Mouse (Mus musculus): Measurements from ENCODE around the gene Map3k1. TPM values are rescaled to one million over a fixed set of nuclear protein-coding genes. Genes with fewer than 3 reads are reported as not detected.
"Not testable (repeated sequence)": the region's sequence is repeated elsewhere in the genome, so short reads cannot be mapped to it uniquely, and the experiment has no call there.

The Map3k1 gene
- total RNA-seq, 2 experiments from 2014 or later = 9.0 to 10.7 TPM

DNA sequence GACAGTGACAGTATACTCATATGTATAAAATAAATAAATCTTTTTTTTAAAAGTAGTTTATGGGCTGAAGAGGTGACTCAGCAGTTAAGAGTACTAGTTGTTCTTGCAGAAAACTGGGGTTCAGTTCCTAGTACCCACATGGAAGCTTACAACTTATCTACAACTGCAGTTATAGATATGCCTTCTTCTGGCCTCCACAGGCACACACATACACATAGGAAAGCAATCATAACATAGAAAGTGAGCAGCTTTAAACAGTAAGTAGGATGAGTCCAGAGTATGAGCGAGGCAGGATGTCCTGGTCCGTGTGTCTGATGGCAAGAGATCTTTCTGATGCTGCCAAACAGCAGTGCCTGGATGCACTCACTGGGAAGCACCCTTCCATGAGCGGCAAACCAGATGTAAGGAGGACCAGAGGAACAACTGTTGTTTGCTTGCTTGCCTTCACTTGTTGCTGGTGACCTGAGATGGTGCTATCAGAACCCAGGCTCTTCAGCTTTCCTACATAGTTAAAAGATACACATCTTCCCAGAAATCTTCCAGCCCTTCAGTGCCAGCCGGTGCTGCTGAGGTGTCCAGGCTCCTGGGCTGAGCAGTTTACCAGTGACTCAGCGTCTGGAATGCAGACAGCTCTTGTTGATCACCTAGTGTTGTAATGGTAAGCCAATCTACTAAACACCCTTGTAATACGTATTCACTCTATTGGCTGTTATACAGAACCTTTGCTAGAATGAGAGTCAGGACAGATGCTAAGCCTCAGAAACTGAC lies 64.4 kb downstream of the Map3k1 start:
- DNase-seq (ENCODE audit: low spot score in 2 of 2) = no peak

DNA sequence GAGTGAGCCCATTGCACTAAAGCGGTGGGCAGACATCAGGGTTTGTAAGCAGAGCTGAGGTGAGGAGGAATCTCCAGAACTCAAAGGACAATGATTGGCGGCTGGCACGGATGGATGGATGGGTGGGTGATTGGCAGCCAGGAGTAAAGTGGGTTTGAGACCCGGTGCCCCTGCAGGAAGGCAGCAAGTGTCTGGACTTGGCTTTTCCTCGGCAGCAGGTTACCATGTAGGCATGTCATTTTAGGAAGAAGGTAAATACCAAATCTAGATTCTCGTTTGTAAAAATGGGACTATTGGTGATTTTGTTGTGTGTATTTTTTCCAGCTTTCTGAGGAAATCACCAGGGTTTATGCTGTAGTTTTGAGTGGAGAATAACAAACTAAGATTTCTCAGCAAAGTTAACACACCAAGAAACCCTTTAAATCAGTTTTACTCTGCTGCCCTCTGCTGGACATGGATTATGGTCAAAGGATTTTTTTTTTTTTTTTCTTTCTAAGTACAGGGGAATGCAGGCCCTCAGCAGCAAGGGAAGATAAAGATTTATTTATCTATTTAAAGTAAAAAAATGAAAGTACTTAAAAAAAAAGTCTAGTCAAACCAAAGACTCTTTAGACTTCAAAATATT lies 66.7 kb downstream of the Map3k1 start:
- peak; percentile 40 to 73 for DNase-seq (ENCODE audit: low spot score in 2 of 2)

DNA sequence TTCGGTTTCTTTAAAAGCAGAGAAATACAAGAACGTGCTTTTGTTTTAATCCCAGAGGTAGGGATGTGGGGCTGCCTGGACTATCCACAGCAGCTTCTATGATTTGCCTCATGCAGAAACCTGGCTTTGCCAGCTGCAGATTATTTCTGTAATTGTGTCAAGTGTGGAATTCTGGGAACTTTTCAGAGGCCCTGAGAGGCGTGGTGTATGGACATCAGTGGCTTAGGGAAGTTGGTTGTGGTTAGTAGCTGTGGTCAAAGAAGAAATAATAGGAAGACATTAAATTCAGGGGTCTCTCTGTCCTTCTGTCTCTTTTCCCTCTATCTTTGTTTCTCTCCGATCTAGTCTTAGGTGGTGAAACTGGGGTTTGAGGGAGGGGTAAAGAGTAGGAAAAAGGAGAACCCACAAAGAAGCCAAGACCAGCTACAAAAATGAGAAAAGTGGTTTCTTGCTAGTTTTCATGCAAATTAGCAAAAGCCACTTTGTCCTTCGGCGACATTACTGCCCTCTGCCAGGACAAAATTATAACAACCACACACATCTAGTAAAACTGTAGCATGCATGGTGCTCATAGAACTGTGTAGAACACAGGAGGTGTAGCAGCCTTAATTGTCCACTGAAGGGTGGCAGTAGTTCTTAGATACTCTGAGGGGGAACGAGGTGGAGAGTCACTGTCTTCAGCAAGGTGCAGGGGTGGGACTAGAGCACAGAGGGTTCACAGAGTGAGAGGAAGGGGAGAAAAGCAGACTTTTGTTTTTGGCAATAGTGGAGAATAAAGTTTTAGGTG lies 67.4 kb downstream of the Map3k1 start:
- no peak for DNase-seq (ENCODE audit: low spot score in 2 of 2)

- DNase-seq (ENCODE audit: low spot score in 2 of 2) = no peak
Measured at GRCm38 (mm10) chr13:111726898-111727297, 81.9 kb downstream of the Map3k1 start.

DNA sequence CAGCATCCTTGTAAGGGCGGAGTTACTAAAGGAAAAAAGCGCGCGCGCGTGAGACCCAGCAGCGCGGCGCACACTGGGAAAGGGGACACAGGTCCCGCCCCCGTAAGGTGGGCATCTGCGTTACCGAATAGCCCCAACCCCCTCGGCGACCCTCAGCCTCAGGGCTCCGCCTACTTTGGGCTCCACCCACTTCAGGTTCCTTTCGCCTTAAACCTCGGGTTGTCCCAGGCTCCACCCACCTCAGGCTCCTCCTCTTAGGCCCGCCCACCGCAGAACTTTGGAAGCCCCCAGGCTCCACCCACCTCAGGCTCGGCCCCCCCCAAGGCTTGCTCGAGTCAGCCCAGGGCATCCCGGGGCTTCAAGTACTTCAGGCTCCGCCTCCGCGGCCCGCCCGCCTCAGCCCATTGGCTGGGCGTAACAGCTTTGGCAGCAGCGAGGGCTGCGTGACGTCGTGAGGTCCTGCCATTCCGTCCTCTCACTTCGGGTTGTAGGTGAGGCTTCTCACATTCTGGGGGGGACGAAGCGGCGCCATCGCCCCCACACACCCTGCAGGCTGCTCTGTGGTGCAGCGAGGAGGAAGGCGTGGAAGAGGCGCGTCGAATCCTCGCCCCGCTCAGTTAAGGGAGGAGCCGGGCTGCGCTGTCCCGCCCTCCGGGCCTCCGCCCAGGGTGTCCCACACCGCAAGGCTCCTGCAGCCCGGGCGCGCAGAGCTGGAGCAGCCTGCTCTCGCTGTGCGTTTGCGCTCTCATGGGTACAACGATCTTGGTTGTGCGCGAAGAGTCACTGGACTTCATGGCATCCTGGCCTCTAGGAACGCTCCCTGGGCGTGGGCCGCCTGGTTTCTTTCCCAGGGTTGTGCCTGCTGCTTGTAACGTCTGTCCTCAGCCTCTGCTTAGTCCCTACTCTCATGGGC lies 83.4 kb downstream of the Map3k1 start:
- DNase-seq (ENCODE audit: low spot score in 2 of 2) = peak; percentile 88 to 92

DNA sequence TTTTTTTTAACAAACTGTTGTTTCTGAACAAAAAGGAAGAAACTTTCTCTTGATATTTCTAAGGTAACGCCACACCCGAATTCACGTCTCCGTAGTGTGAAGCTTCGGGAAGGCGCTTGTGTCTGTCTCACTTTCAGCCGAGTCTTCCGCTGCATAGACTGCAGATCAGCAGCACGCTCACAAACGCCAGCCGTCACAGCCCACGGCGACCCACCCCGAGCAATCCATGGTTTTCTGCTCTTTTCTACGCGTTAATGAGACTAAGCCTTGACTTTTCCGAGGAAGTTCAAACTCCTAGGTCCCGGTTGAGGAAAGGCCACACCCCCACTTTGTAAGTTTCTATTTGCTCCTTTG lies 84.0 kb downstream of the Map3k1 start:
- no peak for DNase-seq (ENCODE audit: low spot score in 2 of 2)

DNA sequence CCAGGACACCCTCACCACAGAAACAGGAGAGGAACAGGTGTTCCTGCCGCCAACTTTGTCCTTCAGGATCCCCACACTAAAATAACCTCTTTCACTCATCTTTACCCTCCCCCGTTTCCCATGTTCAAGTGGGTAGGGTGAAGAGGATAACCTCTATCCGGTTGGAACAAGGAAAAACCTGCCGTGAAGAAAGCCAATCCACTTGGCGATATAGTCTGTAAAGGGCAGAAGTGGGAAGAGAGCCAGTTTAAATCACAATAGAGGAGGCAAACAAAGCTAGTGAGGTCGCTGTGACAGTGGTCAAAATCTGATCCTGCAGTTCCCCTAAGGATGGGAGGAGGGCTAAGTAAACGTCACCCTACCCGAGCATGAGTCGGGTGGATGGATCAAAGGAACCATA lies 89.1 kb downstream of the Map3k1 start:
- no peak for DNase-seq (ENCODE audit: low spot score in 2 of 2)

GRCm38 (mm10) chr13:111710531-111710930 lies 98.3 kb downstream of the Map3k1 start:
- DNase-seq (ENCODE audit: low spot score in 2 of 2) = no peak

- not testable (repeated sequence) for DNase-seq (ENCODE audit: low spot score in 2 of 2)
Measured at GRCm38 (mm10) chr13:111703952-111704351, 104.8 kb downstream of the Map3k1 start.

DNA sequence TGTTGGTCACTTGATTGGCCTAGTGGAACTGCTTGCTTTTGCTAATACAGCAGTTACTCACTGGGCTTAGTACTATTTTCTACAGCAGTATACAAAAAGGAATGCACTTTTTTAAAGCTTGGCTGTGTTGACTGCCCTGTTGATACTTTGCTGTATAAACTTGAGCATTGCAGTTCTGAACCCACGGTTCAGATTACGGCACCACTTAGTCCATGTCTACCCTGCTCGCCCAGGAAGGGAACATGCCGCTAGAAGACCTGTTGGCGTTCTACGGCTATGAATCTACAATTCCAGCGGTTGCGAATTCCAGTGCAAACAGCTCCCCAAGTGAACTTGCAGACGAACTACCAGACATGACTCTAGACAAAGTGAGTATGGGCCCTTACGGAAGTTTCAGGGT lies 105.4 kb downstream of the Map3k1 start:
- no peak for DNase-seq (ENCODE audit: low spot score in 2 of 2)

Other genes with a start within 250 kb of the Map3k1 start
- gene Gm10198, start 216.2 kb downstream of the Map3k1 start, total RNA-seq (2021) = not detected
- 10 to 100 TPM; 28.0 to 31.6 TPM for gene Mier3, start 128.0 kb downstream of the Map3k1 start, total RNA-seq (2021)